Mouse (Mus musculus) lung, embryonic 14.5 days (tissue): ENCODE data around the gene Gramd1c. TPM values are rescaled to one million over a fixed set of nuclear protein-coding genes. Genes with fewer than 3 reads are reported as not detected.
A peak's percentile ranks its signal among the peaks of the same experiment; 100 is the strongest.

ENCODE experiments used
- ATAC-seq: fragments of 200-750 bp; cut with Nextera tagmentation; 2 replicates; pipeline ENCODE4 v1.8.0; 2017; ENCODE audit warnings: mild to moderate bottlenecking, moderate TSS enrichment, moderate library complexity; ENCODE audit not compliant: insufficient read depth
- DNase-seq: peaks from one replicate; pipeline ENCODE4 v3.0.0-alpha.2; 2015
- H3K27ac ChIP-seq: fragments of 300-500 bp; sonication (generic); 2 replicates; pipeline ENCODE4 v1.5.1; 2014; ENCODE audit warnings: low read depth, mild to moderate bottlenecking, moderate library complexity
- H3K27me3 ChIP-seq: fragments of 300-500 bp; sonication (generic); 2 replicates; pipeline ENCODE4 v1.6.1; 2014; ENCODE audit warnings: low read length, control low read depth; ENCODE audit not compliant: insufficient read depth
- H3K36me3 ChIP-seq: fragments of 300-500 bp; sonication (generic); 2 replicates; pipeline ENCODE4 v1.6.1; 2014; ENCODE audit warnings: control low read depth; ENCODE audit not compliant: insufficient read depth
- H3K4me1 ChIP-seq: fragments of 300-500 bp; sonication (generic); 2 replicates; pipeline ENCODE4 v1.6.1; 2014; ENCODE audit warnings: antibody characterized with exemption, control low read depth; ENCODE audit not compliant: insufficient read depth
- H3K4me2 ChIP-seq: fragments of 300-500 bp; sonication (generic); 2 replicates; pipeline ENCODE4 v1.6.1; 2014; ENCODE audit warnings: mild to moderate bottlenecking
- H3K4me3 ChIP-seq: fragments of 300-500 bp; sonication (generic); 2 replicates; pipeline ENCODE4 v1.5.1; 2014; ENCODE audit warnings: low read depth, low read length
- H3K9ac ChIP-seq: fragments of 300-500 bp; sonication (generic); 2 replicates; pipeline ENCODE4 v1.6.1; 2014
- H3K9me3 ChIP-seq: fragments of 300-500 bp; sonication (generic); 2 replicates; pipeline ENCODE4 v1.6.1; 2016; ENCODE audit warnings: low read depth, low read length, control low read depth
- CTCF ChIP-seq: IDR thresholded peaks from 2 replicates; pipeline ENCODE4 v1.5.1; 2016; ENCODE audit warnings: antibody characterized with exemption, low read depth
- WGBS: fragments of 180-500 bp; shearing (Covaris S2); extraction: QIAGEN DNeasy Blood & Tissue Kit; methylation state at CpG from one replicate; pipeline ENCODE4 v1.1.7; 2014; 5-methylcytosine and 5-hydroxymethylcytosine counted together
- polyA plus RNA-seq: library from polyadenylated mRNA; unstranded; fragments of >200 nt; fragmentation: Nextera tagmentation; extraction: Ambion mirVana; gene quantifications from 2 replicates; pipeline ENCODE4 v1.2.1, GENCODE M21; 2014

The Gramd1c gene
- polyA plus RNA-seq, 1 experiment from 2014 or later, result 5.6 TPM

DNA sequence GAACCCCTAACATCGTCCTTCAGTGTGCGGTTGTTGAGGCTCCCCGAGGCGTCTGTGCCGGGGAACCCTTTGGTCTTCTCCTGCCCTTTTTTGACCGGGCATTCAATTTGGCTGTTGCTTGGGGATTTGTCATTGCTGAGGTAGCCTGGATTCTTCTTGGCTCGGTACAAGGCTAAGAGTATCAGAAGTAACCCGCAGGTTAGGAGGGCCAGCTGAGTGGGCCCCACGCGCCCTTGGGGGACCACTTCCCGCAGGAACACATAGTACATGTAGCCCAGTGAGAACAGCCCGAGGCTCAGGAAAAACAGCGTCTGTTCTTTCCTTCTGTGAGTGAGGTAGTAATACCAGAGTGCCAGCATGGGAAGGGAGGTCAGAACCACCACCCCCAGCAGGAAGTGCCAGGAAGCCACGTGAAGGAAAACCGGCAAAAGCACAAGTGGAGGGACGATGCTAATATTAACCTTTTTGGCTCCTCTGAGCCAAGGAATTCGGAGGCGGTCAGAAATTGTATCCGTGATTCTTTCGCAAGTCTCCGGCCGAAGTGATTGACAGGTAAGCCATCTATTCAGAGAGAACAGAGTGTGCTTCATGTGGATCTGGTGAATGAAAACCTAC lies 89.4 kb downstream of the Gramd1c start:
- WGBS, result 80% methylated on average over 22 of the region's 22 CpGs

DNA sequence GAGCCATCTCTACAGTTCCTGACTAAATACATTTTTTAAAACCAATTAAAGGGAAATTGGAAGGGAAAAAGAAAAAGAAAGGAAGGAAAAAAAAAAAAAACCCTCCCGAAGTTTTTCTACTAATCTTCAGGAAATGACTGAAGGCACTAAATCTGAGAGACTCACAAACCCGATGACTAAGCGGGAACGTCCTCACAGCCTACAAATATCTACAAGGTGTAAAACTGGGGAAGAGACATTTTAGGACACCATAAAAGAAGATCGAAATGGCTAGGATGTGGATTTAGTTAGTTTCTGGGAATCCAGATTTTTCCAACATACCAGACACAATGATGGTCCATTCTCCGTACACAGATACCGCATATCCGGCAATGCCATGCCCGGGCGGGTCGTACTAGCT lies 90.0 kb downstream of the Gramd1c start:
- Histone ChIP-seq H3K27ac (no peak overlapping the region), H3K9ac (no peak overlapping the region), H3K4me2 (no peak overlapping the region), H3K36me3 (no peaks in the 10 kb centered on the region), H3K27me3 (no peaks in the 10 kb centered on the region), H3K4me3 (no peak overlapping the region), H3K4me1 (no peaks in the 10 kb centered on the region), H3K9me3 (no peaks in the 10 kb centered on the region)
- 90% methylated on average over 11 of the region's 11 CpGs for WGBS
- no peak for TF ChIP-seq CTCF
- no peak for DNase-seq
- ATAC-seq, result no peak

More for the DNA sequence above, 89.4 kb downstream of the Gramd1c start:
- DNase-seq, result no peak
- Histone ChIP-seq H3K27me3 (peaks cover 5% of the 10 kb centered on the region), H3K9ac (no peak overlapping the region), H3K4me2 (no peak overlapping the region), H3K9me3 (no peaks in the 10 kb centered on the region), H3K4me3 (no peak overlapping the region), H3K36me3 (no peaks in the 10 kb centered on the region), H3K27ac (no peak overlapping the region), H3K4me1 (no peaks in the 10 kb centered on the region)
- TF ChIP-seq CTCF, result no peak
- ATAC-seq, result no peak

DNA sequence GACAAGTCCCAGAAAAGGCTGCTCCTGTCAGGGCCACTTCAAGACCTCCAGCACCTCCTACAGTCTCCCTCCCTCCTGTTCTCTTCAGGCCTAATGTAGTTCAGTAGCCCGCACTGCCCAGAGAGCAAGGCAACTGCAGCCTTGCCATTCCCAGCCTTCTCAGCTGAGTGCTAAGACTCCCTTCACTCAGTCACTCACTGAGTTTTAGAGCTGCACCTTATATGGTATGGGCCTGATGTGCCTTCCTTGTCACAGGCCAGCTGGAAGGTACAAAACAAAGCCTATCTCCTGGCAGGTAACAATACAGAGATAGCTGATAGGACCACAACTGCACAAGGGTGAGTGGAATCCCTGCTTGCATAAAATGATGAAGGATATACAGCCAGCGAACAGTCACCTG lies 90.8 kb downstream of the Gramd1c start:
- no peak overlapping the region for H3K4me2 ChIP-seq
- no peak overlapping the region for H3K27ac ChIP-seq
- H3K4me3 ChIP-seq, result no peak overlapping the region
- H3K9me3 ChIP-seq, result no peaks in the 10 kb centered on the region
- ATAC-seq (no peak), DNase-seq (no peak)
- WGBS, result 82% methylated on average over 2 of the region's 2 CpGs
- no peaks in the 10 kb centered on the region for H3K4me1 ChIP-seq
- TF ChIP-seq CTCF, result no peak
- no peaks in the 10 kb centered on the region for H3K27me3 ChIP-seq
- H3K36me3 ChIP-seq, result no peaks in the 10 kb centered on the region
- no peak overlapping the region for H3K9ac ChIP-seq

DNA sequence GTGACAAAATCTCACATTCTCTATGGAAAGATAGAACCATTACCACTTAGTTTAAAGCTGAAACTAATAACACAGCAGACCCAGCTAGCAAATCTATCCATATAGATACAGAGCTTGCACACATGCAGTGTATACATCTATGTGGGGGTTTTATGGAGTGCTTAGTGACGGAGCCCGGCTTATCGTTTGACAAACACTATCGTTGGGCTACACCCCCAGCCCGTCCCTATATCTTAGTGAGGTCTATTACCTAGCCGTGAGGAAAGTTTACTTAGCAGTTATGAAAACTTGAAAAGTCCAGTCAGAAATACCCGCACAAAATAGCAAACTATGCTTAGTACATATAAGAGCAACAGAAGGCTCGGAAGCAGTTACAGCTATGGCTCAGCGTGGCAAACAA lies 91.4 kb downstream of the Gramd1c start:
- Histone ChIP-seq H3K4me3 (no peak overlapping the region), H3K4me2 (no peak overlapping the region), H3K9ac (no peak overlapping the region), H3K27me3 (no peaks in the 10 kb centered on the region), H3K9me3 (no peaks in the 10 kb centered on the region), H3K36me3 (no peaks in the 10 kb centered on the region), H3K27ac (no peak overlapping the region), H3K4me1 (no peaks in the 10 kb centered on the region)
- ATAC-seq, result no peak
- 46% methylated on average over 9 of the region's 9 CpGs for WGBS
- DNase-seq, result no peak
- TF ChIP-seq CTCF, result no peak

DNA sequence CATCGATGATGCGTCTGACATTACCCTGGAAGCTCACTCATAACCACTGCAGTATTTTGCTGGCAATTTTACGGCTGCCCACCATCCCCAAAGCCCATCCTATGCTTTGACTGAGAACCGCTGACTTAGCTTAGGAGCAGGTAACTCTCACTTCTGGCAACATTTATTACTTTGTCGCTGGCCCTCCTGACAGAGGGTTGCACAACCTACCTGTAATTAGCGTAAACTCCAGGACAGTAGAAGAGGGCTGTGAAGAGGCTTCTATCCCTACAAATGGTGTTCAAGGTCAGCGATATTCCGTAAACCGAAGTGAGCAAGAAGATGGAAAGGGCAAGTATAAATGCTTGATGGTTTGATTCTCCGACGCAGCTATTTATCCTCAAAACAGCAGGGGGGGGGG lies 92.0 kb downstream of the Gramd1c start:
- Histone ChIP-seq H3K4me2 (no peak overlapping the region), H3K9ac (no peak overlapping the region), H3K4me3 (no peak overlapping the region), H3K27ac (no peak overlapping the region), H3K9me3 (no peaks in the 10 kb centered on the region), H3K36me3 (no peaks in the 10 kb centered on the region), H3K27me3 (no peaks in the 10 kb centered on the region), H3K4me1 (no peaks in the 10 kb centered on the region)
- 93% methylated on average over 11 of the region's 11 CpGs for WGBS
- TF ChIP-seq CTCF, result no peak
- DNase-seq (no peak), ATAC-seq (no peak)

DNA sequence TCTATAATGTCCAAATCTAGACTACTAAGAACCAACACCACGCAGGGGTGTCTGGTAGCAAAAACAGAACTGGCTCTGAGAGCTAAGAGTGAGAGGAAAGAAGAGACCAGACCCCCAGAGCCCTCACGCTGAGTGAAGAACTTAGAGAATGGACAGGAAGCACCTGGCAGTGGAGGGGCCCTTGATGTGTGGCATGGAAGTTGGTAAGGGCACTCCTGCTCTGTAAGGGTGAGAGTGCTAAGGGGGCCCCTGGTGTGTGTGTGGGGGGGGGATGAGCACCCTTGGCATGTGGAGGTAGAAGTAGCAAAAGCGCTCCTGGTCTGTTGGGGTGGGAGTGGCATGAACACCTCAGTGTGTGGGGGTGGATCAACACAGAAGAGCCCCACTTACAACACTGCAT lies 92.7 kb downstream of the Gramd1c start:
- no peaks in the 10 kb centered on the region for H3K4me1 ChIP-seq
- 82% methylated on average over 3 of the region's 3 CpGs for WGBS

DNA sequence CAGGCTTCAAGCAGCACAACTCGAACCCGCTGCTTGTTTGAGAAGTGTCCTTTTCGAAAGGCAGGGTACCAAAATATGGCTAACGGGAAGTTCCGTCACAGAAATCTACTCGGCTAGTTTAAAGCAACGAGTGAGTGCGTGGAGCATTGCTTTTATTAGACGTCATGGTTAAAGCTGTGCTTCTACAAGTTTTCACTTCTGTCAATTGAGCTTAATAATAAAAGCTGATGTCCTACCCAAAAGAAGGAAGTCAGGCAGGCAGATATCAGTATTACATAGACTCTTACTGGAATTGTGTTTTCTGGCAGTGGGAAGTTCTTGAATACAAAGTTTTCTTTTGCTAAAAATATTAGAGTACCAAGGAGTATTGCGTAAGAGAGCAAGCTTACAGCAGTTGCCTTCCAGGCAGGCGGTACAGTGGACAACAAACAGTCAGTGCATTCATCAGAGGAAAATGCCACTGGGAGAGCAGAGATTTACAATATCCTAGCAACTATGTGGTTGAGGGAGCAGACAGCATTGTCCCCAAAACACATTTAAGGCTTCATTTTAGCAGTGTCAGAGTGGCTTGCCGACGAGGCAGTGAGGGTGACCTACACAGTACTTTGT lies 97.3 kb downstream of the Gramd1c start:
- Histone ChIP-seq H3K9ac (no peak overlapping the region), H3K9me3 (no peaks in the 10 kb centered on the region), H3K4me2 (no peak overlapping the region), H3K36me3 (0 out of 2 replicates have a peak, but pooled peaks cover 4% of the 10 kb centered on the region), H3K4me3 (no peak overlapping the region), H3K27me3 (no peaks in the 10 kb centered on the region), H3K4me1 (no peaks in the 10 kb centered on the region), H3K27ac (no peak overlapping the region)
- WGBS, result 87% methylated on average over 13 of the region's 13 CpGs
- no peak for TF ChIP-seq CTCF
- ATAC-seq, result no peak
- peak; percentile 33 for DNase-seq

More for the DNA sequence above, 92.7 kb downstream of the Gramd1c start:
- no peak for DNase-seq
- no peak overlapping the region for H3K4me2 ChIP-seq
- no peak overlapping the region for H3K4me3 ChIP-seq
- H3K27ac ChIP-seq, result no peak overlapping the region
- H3K27me3 ChIP-seq, result no peaks in the 10 kb centered on the region
- no peaks in the 10 kb centered on the region for H3K36me3 ChIP-seq
- no peaks in the 10 kb centered on the region for H3K9me3 ChIP-seq
- no peak overlapping the region for H3K9ac ChIP-seq
- ATAC-seq, result no peak
- TF ChIP-seq CTCF, result no peak
